Mouse (Mus musculus): ENCODE data around the gene Xrn1. TPM values are rescaled to one million over a fixed set of nuclear protein-coding genes. Genes with fewer than 3 reads are reported as not detected.
A peak's percentile ranks its signal among the peaks of the same experiment; 100 is the strongest.

Xrn1 gene
- polyA plus RNA-seq, 1 experiment from 2014 or later: 15.3 TPM

GRCm38 (mm10) chr9:95978279-95978678, 23.7 kb downstream of the Xrn1 start:
- no peaks in the 10 kb centered on the region for H3K9me3 ChIP-seq
- no peak overlapping the region for H3K9ac ChIP-seq
- H3K4me1 ChIP-seq: no peaks in the 10 kb centered on the region
- H3K4me2 ChIP-seq: no peak overlapping the region
- H3K4me3 ChIP-seq (replicated peaks): no peak overlapping the region
- peaks cover 28% of the 10 kb centered on the region for H3K36me3 ChIP-seq
- no peak for ATAC-seq (ENCODE audit: insufficient read depth, low FRiP score, low read depth)
- WGBS: 73% methylated on average over 2 of the region's 2 CpGs
- no peak overlapping the region for H3K27ac ChIP-seq
- H3K27me3 ChIP-seq (replicated peaks): no peaks in the 10 kb centered on the region

- H3K27ac ChIP-seq: no peak overlapping the region
- no peak overlapping the region for H3K4me3 ChIP-seq (replicated peaks)
- H3K27me3 ChIP-seq (replicated peaks): no peaks in the 10 kb centered on the region
- H3K36me3 ChIP-seq: peaks cover 28% of the 10 kb centered on the region
- H3K4me2 ChIP-seq: no peak overlapping the region
- no peaks in the 10 kb centered on the region for H3K9me3 ChIP-seq
- 87% methylated on average over 6 of the region's 6 CpGs for WGBS
- ATAC-seq (ENCODE audit: insufficient read depth, low FRiP score, low read depth): no peak
- H3K4me1 ChIP-seq: no peaks in the 10 kb centered on the region
- H3K9ac ChIP-seq: no peak overlapping the region
These were observed 25.3 kb downstream of the Xrn1 start for GRCm38 (mm10) chr9:95979896-95980295.

GRCm38 (mm10) chr9:95992255-95992654, 37.7 kb downstream of the Xrn1 start:
- Histone ChIP-seq H3K36me3 (peaks cover 10% of the 10 kb centered on the region), H3K27me3 (replicated peaks) (no peaks in the 10 kb centered on the region)
- WGBS: 94% methylated on average over 2 of the region's 2 CpGs

GRCm38 (mm10) chr9:96004455-96004854, 49.9 kb downstream of the Xrn1 start:
- no peaks in the 10 kb centered on the region for H3K9me3 ChIP-seq
- H3K4me2 ChIP-seq: no peak overlapping the region
- H3K4me3 ChIP-seq (replicated peaks): no peak overlapping the region
- peak overlapping the region; percentile 21; the same call in 1 of the 2 replicates for H3K27ac ChIP-seq
- ATAC-seq (ENCODE audit: insufficient read depth, low FRiP score, low read depth): peak; percentile 60; the same call in 1 of the 2 replicates
- no peaks in the 10 kb centered on the region for H3K4me1 ChIP-seq
- no peak overlapping the region for H3K9ac ChIP-seq
- 81% methylated on average over 7 of the region's 7 CpGs for WGBS
- H3K36me3 ChIP-seq: peaks cover 10% of the 10 kb centered on the region
- H3K27me3 ChIP-seq (replicated peaks): no peaks in the 10 kb centered on the region

More at GRCm38 (mm10) chr9:95992255-95992654, 37.7 kb downstream of the Xrn1 start:
- Histone ChIP-seq H3K4me1 (no peaks in the 10 kb centered on the region), H3K9me3 (no peaks in the 10 kb centered on the region), H3K4me2 (no peak overlapping the region), H3K27ac (no peak overlapping the region), H3K9ac (no peak overlapping the region), H3K4me3 (replicated peaks) (no peak overlapping the region)
- ATAC-seq (ENCODE audit: insufficient read depth, low FRiP score, low read depth): no peak

GRCm38 (mm10) chr9:96010664-96011063, 56.1 kb downstream of the Xrn1 start:
- Histone ChIP-seq H3K36me3 (peaks cover 31% of the 10 kb centered on the region), H3K4me2 (no peak overlapping the region), H3K27ac (no peak overlapping the region), H3K4me1 (no peaks in the 10 kb centered on the region), H3K4me3 (replicated peaks) (no peak overlapping the region), H3K9ac (no peak overlapping the region), H3K9me3 (no peaks in the 10 kb centered on the region), H3K27me3 (replicated peaks) (no peaks in the 10 kb centered on the region)
- ATAC-seq (ENCODE audit: insufficient read depth, low FRiP score, low read depth): no peak
- 86% methylated on average over 7 of the region's 7 CpGs for WGBS

GRCm38 (mm10) chr9:96023921-96024320, 69.4 kb downstream of the Xrn1 start:
- Histone ChIP-seq H3K9me3 (no peaks in the 10 kb centered on the region), H3K4me2 (no peak overlapping the region), H3K9ac (no peak overlapping the region), H3K4me1 (no peaks in the 10 kb centered on the region), H3K4me3 (replicated peaks) (no peak overlapping the region), H3K36me3 (peaks cover 20% of the 10 kb centered on the region), H3K27ac (no peak overlapping the region), H3K27me3 (replicated peaks) (no peaks in the 10 kb centered on the region)
- ATAC-seq (ENCODE audit: insufficient read depth, low FRiP score, low read depth): no peak
- 95% methylated on average over 3 of the region's 3 CpGs for WGBS

GRCm38 (mm10) chr9:96027913-96028312, 73.4 kb downstream of the Xrn1 start:
- no peak overlapping the region for H3K4me3 ChIP-seq (replicated peaks)
- no peak overlapping the region for H3K4me2 ChIP-seq
- H3K4me1 ChIP-seq: no peaks in the 10 kb centered on the region
- no peak overlapping the region for H3K9ac ChIP-seq
- peaks cover 37% of the 10 kb centered on the region for H3K36me3 ChIP-seq
- H3K27ac ChIP-seq: no peak overlapping the region
- no peak for ATAC-seq (ENCODE audit: insufficient read depth, low FRiP score, low read depth)
- no peaks in the 10 kb centered on the region for H3K9me3 ChIP-seq
- H3K27me3 ChIP-seq (replicated peaks): no peaks in the 10 kb centered on the region
- 62% methylated on average over 3 of the region's 3 CpGs for WGBS

GRCm38 (mm10) chr9:96028818-96029217, 74.3 kb downstream of the Xrn1 start:
- Histone ChIP-seq H3K4me1 (no peaks in the 10 kb centered on the region), H3K27ac (no peak overlapping the region), H3K36me3 (peaks cover 38% of the 10 kb centered on the region), H3K9me3 (no peaks in the 10 kb centered on the region), H3K9ac (no peak overlapping the region), H3K4me2 (no peak overlapping the region), H3K4me3 (replicated peaks) (no peak overlapping the region), H3K27me3 (replicated peaks) (no peaks in the 10 kb centered on the region)
- WGBS: 44% methylated on average over 1 of the region's 1 CpGs
- no peak for ATAC-seq (ENCODE audit: insufficient read depth, low FRiP score, low read depth)

- Histone ChIP-seq H3K27me3 (replicated peaks) (no peaks in the 10 kb centered on the region), H3K4me3 (replicated peaks) (no peak overlapping the region), H3K36me3 (peaks cover 40% of the 10 kb centered on the region), H3K9ac (no peak overlapping the region), H3K9me3 (no peaks in the 10 kb centered on the region), H3K4me1 (no peaks in the 10 kb centered on the region), H3K4me2 (no peak overlapping the region), H3K27ac (no peak overlapping the region)
- no peak for ATAC-seq (ENCODE audit: insufficient read depth, low FRiP score, low read depth)
- 96% methylated on average over 5 of the region's 5 CpGs for WGBS
These were observed 75.3 kb downstream of the Xrn1 start for GRCm38 (mm10) chr9:96029886-96030285.

- no peaks in the 10 kb centered on the region for H3K9me3 ChIP-seq
- H3K4me1 ChIP-seq: no peaks in the 10 kb centered on the region
- no peak for ATAC-seq (ENCODE audit: insufficient read depth, low FRiP score, low read depth)
- no peaks in the 10 kb centered on the region for H3K27me3 ChIP-seq (replicated peaks)
- H3K4me2 ChIP-seq: no peak overlapping the region
- no peak overlapping the region for H3K4me3 ChIP-seq (replicated peaks)
- no peak overlapping the region for H3K27ac ChIP-seq
- H3K9ac ChIP-seq: no peak overlapping the region
- peaks cover 32% of the 10 kb centered on the region for H3K36me3 ChIP-seq
- 78% methylated on average over 3 of the region's 3 CpGs for WGBS
These were observed 81.0 kb downstream of the Xrn1 start for GRCm38 (mm10) chr9:96035371-96036086.

GRCm38 (mm10) chr9:96044214-96044613, 89.7 kb downstream of the Xrn1 start:
- no peak overlapping the region for H3K4me3 ChIP-seq (replicated peaks)
- no peak overlapping the region for H3K9ac ChIP-seq
- H3K4me1 ChIP-seq: no peaks in the 10 kb centered on the region
- H3K9me3 ChIP-seq: no peaks in the 10 kb centered on the region
- H3K27ac ChIP-seq: no peak overlapping the region
- H3K36me3 ChIP-seq: peaks cover 37% of the 10 kb centered on the region
- H3K4me2 ChIP-seq: no peak overlapping the region
- WGBS: 90% methylated on average over 3 of the region's 3 CpGs
- ATAC-seq (ENCODE audit: insufficient read depth, low FRiP score, low read depth): no peak
- no peaks in the 10 kb centered on the region for H3K27me3 ChIP-seq (replicated peaks)

- Histone ChIP-seq H3K9ac (no peak overlapping the region), H3K4me1 (no peaks in the 10 kb centered on the region), H3K27me3 (replicated peaks) (no peaks in the 10 kb centered on the region), H3K4me2 (no peak overlapping the region), H3K36me3 (peaks cover 33% of the 10 kb centered on the region), H3K9me3 (no peaks in the 10 kb centered on the region), H3K27ac (no peak overlapping the region), H3K4me3 (replicated peaks) (no peak overlapping the region)
- WGBS: 90% methylated on average over 4 of the region's 4 CpGs
- no peak for ATAC-seq (ENCODE audit: insufficient read depth, low FRiP score, low read depth)
These were observed 96.9 kb downstream of the Xrn1 start for GRCm38 (mm10) chr9:96051501-96051900.

- no peak for ATAC-seq (ENCODE audit: insufficient read depth, low FRiP score, low read depth)
- H3K27ac ChIP-seq: no peak overlapping the region
- WGBS: 84% methylated on average over 5 of the region's 5 CpGs
- no peak overlapping the region for H3K4me3 ChIP-seq (replicated peaks)
- H3K27me3 ChIP-seq (replicated peaks): no peaks in the 10 kb centered on the region
- no peaks in the 10 kb centered on the region for H3K9me3 ChIP-seq
- H3K4me2 ChIP-seq: no peak overlapping the region
- no peak overlapping the region for H3K9ac ChIP-seq
- H3K4me1 ChIP-seq: no peaks in the 10 kb centered on the region
- H3K36me3 ChIP-seq: peaks cover 26% of the 10 kb centered on the region
These were observed 100.3 kb downstream of the Xrn1 start for GRCm38 (mm10) chr9:96054878-96055277.

All from stomach, embryonic 15.5 days (tissue).